Mouse (Mus musculus) gastrocnemius, adult 2 months (tissue): ENCODE results near the gene Hcst. TPM values are rescaled to one million over a fixed set of nuclear protein-coding genes. Genes with fewer than 3 reads are reported as not detected.

Experiments used
- DNase-seq: peaks from one replicate; pipeline ENCODE4 v3.0.0; 2022
- H3K27ac ChIP-seq: fragments of 200-600 bp; 2 replicates; pipeline ENCODE4 v1.8.1; 2022; ENCODE audit warnings: mild to moderate bottlenecking
- H3K4me3 ChIP-seq: fragments of 200-600 bp; 2 replicates; pipeline ENCODE4 v1.8.1; 2022; ENCODE audit warnings: mild to moderate bottlenecking, moderate library complexity
- CTCF ChIP-seq: fragments of 200-600 bp; IDR thresholded peaks from 2 replicates; pipeline ENCODE4 v1.8.1; 2022; ENCODE audit warnings: antibody characterized with exemption, mild to moderate bottlenecking, moderate library complexity
- intact Hi-C: fragments of 180-260 bp; cut with DNase I; formaldehyde crosslinking; loops from one replicate; pipeline ENCODE4 v1.15.1; 2025
- total RNA-seq, 2 experiments: library from RNA; stranded (reverse); gene quantifications; 2 replicates each; pipeline ENCODE4 v1.2.3; 2021

The Hcst gene
- total RNA-seq, 2 experiments from 2014 or later = not detected

- intact Hi-C loops = no loop called here
- H3K27ac ChIP-seq = peak overlapping the region; percentile 40; the same call in 1 of the 2 replicates
- no peak for TF ChIP-seq CTCF
- DNase-seq = no peak
- no peak overlapping the region for H3K4me3 ChIP-seq
Measured at GRCm38 (mm10) chr7:30393631-30394030, 26.0 kb downstream of the Hcst start.

- H3K27ac ChIP-seq = no peak overlapping the region
- intact Hi-C loops = no loop called here
- no peak for TF ChIP-seq CTCF
- DNase-seq = no peak
- no peak overlapping the region for H3K4me3 ChIP-seq
Measured at GRCm38 (mm10) chr7:30392746-30393520, 26.7 kb downstream of the Hcst start.

- no peak overlapping the region for H3K4me3 ChIP-seq
- intact Hi-C loops = no loop called here
- DNase-seq = no peak
- no peak overlapping the region for H3K27ac ChIP-seq
- TF ChIP-seq CTCF = no peak
Measured at GRCm38 (mm10) chr7:30384106-30384505, 35.5 kb downstream of the Hcst start.

GRCm38 (mm10) chr7:30380061-30380460 lies 39.6 kb downstream of the Hcst start:
- no peak overlapping the region for H3K4me3 ChIP-seq
- no peak for TF ChIP-seq CTCF
- DNase-seq = no peak
- no peak overlapping the region for H3K27ac ChIP-seq
- intact Hi-C loops = no loop called here

GRCm38 (mm10) chr7:30373501-30373962 lies 46.1 kb downstream of the Hcst start:
- peak; percentile 92 for TF ChIP-seq CTCF
- H3K4me3 ChIP-seq = peak overlapping the region; percentile 74

More at GRCm38 (mm10) chr7:30373501-30373962, 46.1 kb downstream of the Hcst start:
- H3K27ac ChIP-seq = peak overlapping the region; percentile 85
- intact Hi-C loops = loop anchor here (2.0 to 5.0 kb wide), 2 partner anchors 59 to 119 kb away; partner anchors contain the start of gene Prodh2
- peak; percentile 93 for DNase-seq

Other genes with a start within 250 kb of the Hcst start
- 1,000 to 10,000 TPM in 1 of 2 experiments, 100 to 1,000 TPM in 1; 850 to 1,151 TPM for gene Cox7a1, start 235.7 kb downstream of the Hcst start, total RNA-seq
- gene Capns1, start 221.0 kb downstream of the Hcst start, total RNA-seq = 100 to 1,000 TPM; 178 to 186 TPM
- gene Polr2i, start 187.9 kb downstream of the Hcst start, total RNA-seq = 10 to 100 TPM; 62.1 to 68.0 TPM
- gene Tbcb, start 187.6 kb downstream of the Hcst start, total RNA-seq = 10 to 100 TPM; 29.8 to 31.5 TPM
- gene Ovol3, start 184.1 kb downstream of the Hcst start, total RNA-seq = not detected
- under 1 TPM in 1 of 2 experiments, not detected in 1; 0.26 TPM for gene Thap8, start 139.8 kb downstream of the Hcst start, total RNA-seq
- 1 to 10 TPM; 1.7 to 3.0 TPM for gene Wdr62, start 139.4 kb downstream of the Hcst start, total RNA-seq
- 1 to 10 TPM; 5.5 to 5.8 TPM for gene Clip3, start 128.1 kb downstream of the Hcst start, total RNA-seq
- gene Alkbh6, start 111.1 kb downstream of the Hcst start, total RNA-seq = 10 to 100 TPM; 21.0 to 22.9 TPM
- 1 to 10 TPM; 1.8 to 2.1 TPM for gene Syne4, start 105.0 kb downstream of the Hcst start, total RNA-seq
- under 1 TPM; 0.36 to 0.42 TPM for gene E130208F15Rik, start 98.1 kb downstream of the Hcst start, total RNA-seq
- gene Sdhaf1, start 96.0 kb downstream of the Hcst start, total RNA-seq = 1 to 10 TPM; 5.9 to 6.9 TPM
- 1 to 10 TPM; 3.8 to 4.3 TPM for gene Lrfn3, start 57.1 kb downstream of the Hcst start, total RNA-seq
- 1 to 10 TPM; 2.6 to 5.7 TPM for gene Tyrobp, start 6.1 kb downstream of the Hcst start, total RNA-seq
- gene Nfkbid, start 1.9 kb upstream of the Hcst start, total RNA-seq = under 1 TPM; 0.11 to 0.13 TPM
- 1 to 10 TPM in 1 of 2 experiments, under 1 TPM in 1; 0.94 to 1.2 TPM for gene Aplp1, start 25.7 kb upstream of the Hcst start, total RNA-seq
- gene Kirrel2, start 37.8 kb upstream of the Hcst start, total RNA-seq = not detected
- gene Nphs1, start 38.5 kb upstream of the Hcst start, total RNA-seq = not detected
- not detected for gene Prodh2, start 73.8 kb upstream of the Hcst start, total RNA-seq
- under 1 TPM; 0.31 to 0.47 TPM for gene Arhgap33, start 115.2 kb upstream of the Hcst start, total RNA-seq
- 1,000 to 10,000 TPM in 1 of 2 experiments, 100 to 1,000 TPM in 1; 867 to 2,532 TPM for gene Hspb6, start 132.3 kb upstream of the Hcst start, total RNA-seq
- gene Proser3, start 132.4 kb upstream of the Hcst start, total RNA-seq = 1 to 10 TPM; 5.5 to 7.3 TPM
- 10 to 100 TPM in 1 of 2 experiments, 1 to 10 TPM in 1; 9.2 to 10.5 TPM for gene Lin37, start 140.0 kb upstream of the Hcst start, total RNA-seq
- gene U2af1l4, start 143.4 kb upstream of the Hcst start, total RNA-seq = 10 to 100 TPM; 53.8 to 62.5 TPM
- gene Gm49396, start 143.5 kb upstream of the Hcst start, total RNA-seq = 1 to 10 TPM; 1.8 to 2.2 TPM
- gene Psenen, start 143.8 kb upstream of the Hcst start, total RNA-seq = 100 to 1,000 TPM; 116 to 123 TPM
- gene Igflr1, start 145.6 kb upstream of the Hcst start, total RNA-seq = 1 to 10 TPM; 1.1 to 1.5 TPM
- gene Kmt2b, start 168.9 kb upstream of the Hcst start, total RNA-seq = 10 to 100 TPM; 13.3 to 16.3 TPM
- under 1 TPM in 1 of 2 experiments, not detected in 1; 0.33 TPM for gene Zbtb32, start 179.1 kb upstream of the Hcst start, total RNA-seq
- gene Upk1a, start 193.0 kb upstream of the Hcst start, total RNA-seq = under 1 TPM in 1 of 2 experiments, not detected in 1; 0.17 TPM
- 1,000 to 10,000 TPM; 1,338 to 2,234 TPM for gene Cox6b1, start 206.3 kb upstream of the Hcst start, total RNA-seq
- not detected for gene Etv2, start 216.0 kb upstream of the Hcst start, total RNA-seq
- 10 to 100 TPM; 37.4 to 38.3 TPM for gene Rbm42, start 230.5 kb upstream of the Hcst start, total RNA-seq
- gene Haus5, start 245.1 kb upstream of the Hcst start, total RNA-seq = 1 to 10 TPM; 3.7 to 4.2 TPM